Mouse (Mus musculus) heart, adult 2 months (tissue): ENCODE results near the gene Ypel3.

Experiments
- CTCF ChIP-seq: fragments of 200-600 bp; IDR thresholded peaks from 2 replicates; pipeline ENCODE4 v1.8.1; 2022; ENCODE audit warnings: antibody characterized with exemption, mild to moderate bottlenecking, moderate library complexity
- EP300 ChIP-seq: fragments of 200-500 bp; IDR thresholded peaks from 2 replicates; pipeline ENCODE4 v1.6.1; 2011; ENCODE audit warnings: low read depth, low read length, control low read depth; ENCODE audit not compliant: insufficient read depth
- POLR2A ChIP-seq: fragments of 200-500 bp; IDR thresholded peaks from 2 replicates; pipeline ENCODE4 v1.6.1; 2011; ENCODE audit warnings: mild to moderate bottlenecking, low read depth, low read length, control low read depth; ENCODE audit not compliant: insufficient read depth

DNA sequence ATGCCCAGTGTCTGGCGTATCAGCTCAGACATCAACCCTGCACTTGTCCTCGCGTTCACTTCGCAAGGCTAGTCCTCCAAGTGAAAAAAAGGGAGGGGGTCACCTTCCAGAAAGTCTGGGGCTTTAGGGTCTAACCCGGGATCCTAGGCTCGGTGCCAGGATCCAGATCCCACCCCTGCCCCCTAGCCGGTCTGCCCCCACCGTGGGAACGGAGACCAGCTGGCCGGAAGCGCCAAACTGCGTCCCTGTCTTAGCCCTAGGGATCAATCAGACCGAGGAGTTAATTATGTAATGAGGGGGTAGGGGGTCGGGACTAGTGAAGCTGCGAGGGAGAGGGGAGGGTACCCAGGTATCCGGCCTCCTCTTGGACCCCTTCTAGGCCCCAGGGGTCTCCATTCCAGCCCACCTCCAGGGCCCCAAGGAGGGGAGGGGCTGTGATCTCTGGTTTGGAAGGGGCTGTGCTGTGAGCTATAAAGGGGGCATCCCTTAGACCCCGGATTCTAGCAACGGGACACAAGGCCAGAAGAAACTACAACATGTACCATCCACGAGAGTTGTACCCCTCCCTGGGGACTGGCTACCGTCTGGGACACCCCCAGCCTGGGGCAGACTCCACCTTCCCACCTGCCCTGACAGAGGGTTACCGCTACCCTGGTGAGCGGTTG is 4.3 kb downstream of the Ypel3 start, which contains the start of gene Tbx6:
- TF ChIP-seq CTCF = no peak
- TF ChIP-seq POLR2A = no peak
- TF ChIP-seq EP300 = no peak
